Mouse (Mus musculus): ENCODE results near the gene Gm614. TPM values are rescaled to one million over a fixed set of nuclear protein-coding genes. Genes with fewer than 3 reads are reported as not detected.

Gm614 gene
- polyA plus RNA-seq, 1 experiment from 2014 or later, result 0.30 TPM

DNA sequence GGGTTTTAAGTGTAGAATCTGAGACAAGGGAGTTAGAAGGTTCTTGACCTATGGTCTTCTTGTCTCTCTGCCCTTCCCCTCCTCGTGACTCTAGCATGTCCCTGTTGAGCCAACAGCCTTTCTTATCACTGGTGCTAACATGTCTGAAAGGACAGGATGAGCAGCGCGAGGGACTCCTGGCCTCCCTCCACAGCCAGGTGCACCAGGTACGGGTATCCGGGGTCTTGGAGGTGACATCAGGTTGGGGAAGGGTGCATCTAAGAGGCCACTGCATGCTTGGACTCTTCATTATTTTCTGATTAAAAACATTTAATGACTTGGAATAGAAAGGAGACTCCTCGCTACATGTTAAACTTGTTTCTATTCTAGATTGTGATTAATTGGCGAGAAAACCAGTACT, 25.2 kb upstream of the Gm614 start:
- H3K36me3 ChIP-seq (ENCODE audit: control insufficient read depth, insufficient read depth, low read length), result peaks cover 51% of the 10 kb centered on the region
- ATAC-seq (ENCODE audit: low FRiP score, low TSS enrichment), result no peak
- WGBS, result 91% methylated on average over 7 of the region's 7 CpGs

DNA sequence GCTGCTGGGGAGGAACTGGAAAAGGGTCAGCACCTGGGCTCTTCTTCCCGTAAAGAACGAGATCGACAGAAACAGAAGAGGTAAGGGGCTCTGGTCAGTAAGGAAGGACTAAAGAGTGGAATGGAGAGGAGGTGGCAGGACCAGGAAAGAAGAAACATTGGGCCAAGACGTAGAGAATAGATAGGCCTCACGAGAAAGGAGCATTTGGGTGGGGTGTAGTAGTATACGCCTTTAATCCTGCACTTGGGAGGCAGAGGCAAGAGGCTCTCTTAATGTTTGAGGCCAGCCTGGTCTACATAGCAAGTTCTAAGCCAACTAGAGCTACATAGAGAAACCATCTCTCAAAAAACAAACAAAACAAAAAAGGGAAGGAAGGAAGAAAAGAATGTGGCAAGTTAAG, 24.6 kb upstream of the Gm614 start:
- Histone ChIP-seq H3K4me3 (ENCODE audit: low read length) (no peak overlapping the region), H3K36me3 (ENCODE audit: control insufficient read depth, insufficient read depth, low read length) (peaks cover 50% of the 10 kb centered on the region), H3K27me3 (ENCODE audit: control insufficient read depth, insufficient read depth, low read length) (no peaks in the 10 kb centered on the region; the same call in 1 of the 2 replicates), H3K9ac (ENCODE audit: low read depth, low read length) (no peak overlapping the region), H3K4me2 (replicated peaks; ENCODE audit: low read depth, low read length) (no peak overlapping the region), H3K4me1 (ENCODE audit: control insufficient read depth, insufficient read depth, low read length) (no peaks in the 10 kb centered on the region), H3K9me3 (ENCODE audit: control insufficient read depth, low read length) (no peaks in the 10 kb centered on the region), H3K27ac (ENCODE audit: low read depth, low read length) (no peak overlapping the region)
- ATAC-seq (ENCODE audit: low FRiP score, low TSS enrichment), result no peak
- WGBS, result 95% methylated on average over 6 of the region's 6 CpGs

More for the DNA sequence above, 25.2 kb upstream of the Gm614 start:
- no peak overlapping the region for H3K4me2 ChIP-seq (replicated peaks; ENCODE audit: low read depth, low read length)
- no peak overlapping the region for H3K4me3 ChIP-seq (ENCODE audit: low read length)
- H3K9ac ChIP-seq (ENCODE audit: low read depth, low read length), result no peak overlapping the region
- no peaks in the 10 kb centered on the region for H3K9me3 ChIP-seq (ENCODE audit: control insufficient read depth, low read length)
- no peaks in the 10 kb centered on the region for H3K4me1 ChIP-seq (ENCODE audit: control insufficient read depth, insufficient read depth, low read length)
- no peak overlapping the region for H3K27ac ChIP-seq (ENCODE audit: low read depth, low read length)
- no peaks in the 10 kb centered on the region; the same call in 1 of the 2 replicates for H3K27me3 ChIP-seq (ENCODE audit: control insufficient read depth, insufficient read depth, low read length)

DNA sequence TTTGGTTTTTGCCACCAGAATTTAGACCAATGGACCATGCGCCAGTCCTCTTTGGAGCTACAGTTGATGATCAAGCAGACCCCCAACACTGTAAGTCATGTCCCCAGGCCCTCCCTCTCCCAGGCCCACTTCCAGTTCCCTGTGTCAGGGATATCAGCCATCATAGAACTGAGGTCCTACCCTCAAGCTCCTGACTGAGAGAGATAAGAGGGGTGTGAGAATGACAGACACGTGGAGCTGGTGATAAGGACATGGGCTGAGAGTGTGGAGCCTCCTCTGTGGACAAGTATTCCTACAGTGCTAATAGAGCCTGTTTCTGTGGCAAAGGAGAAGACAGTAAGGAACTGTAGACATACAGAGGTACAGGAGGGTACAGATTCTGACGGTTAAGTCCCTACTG, 23.8 kb upstream of the Gm614 start:
- ATAC-seq (ENCODE audit: low FRiP score, low TSS enrichment), result no peak
- Histone ChIP-seq H3K4me2 (replicated peaks; ENCODE audit: low read depth, low read length) (no peak overlapping the region), H3K9ac (ENCODE audit: low read depth, low read length) (no peak overlapping the region), H3K4me1 (ENCODE audit: control insufficient read depth, insufficient read depth, low read length) (no peaks in the 10 kb centered on the region), H3K4me3 (ENCODE audit: low read length) (no peak overlapping the region), H3K36me3 (ENCODE audit: control insufficient read depth, insufficient read depth, low read length) (peaks cover 45% of the 10 kb centered on the region), H3K27me3 (ENCODE audit: control insufficient read depth, insufficient read depth, low read length) (no peaks in the 10 kb centered on the region; the same call in 1 of the 2 replicates), H3K27ac (ENCODE audit: low read depth, low read length) (no peak overlapping the region), H3K9me3 (ENCODE audit: control insufficient read depth, low read length) (no peaks in the 10 kb centered on the region)
- 87% methylated on average over 3 of the region's 3 CpGs for WGBS

DNA sequence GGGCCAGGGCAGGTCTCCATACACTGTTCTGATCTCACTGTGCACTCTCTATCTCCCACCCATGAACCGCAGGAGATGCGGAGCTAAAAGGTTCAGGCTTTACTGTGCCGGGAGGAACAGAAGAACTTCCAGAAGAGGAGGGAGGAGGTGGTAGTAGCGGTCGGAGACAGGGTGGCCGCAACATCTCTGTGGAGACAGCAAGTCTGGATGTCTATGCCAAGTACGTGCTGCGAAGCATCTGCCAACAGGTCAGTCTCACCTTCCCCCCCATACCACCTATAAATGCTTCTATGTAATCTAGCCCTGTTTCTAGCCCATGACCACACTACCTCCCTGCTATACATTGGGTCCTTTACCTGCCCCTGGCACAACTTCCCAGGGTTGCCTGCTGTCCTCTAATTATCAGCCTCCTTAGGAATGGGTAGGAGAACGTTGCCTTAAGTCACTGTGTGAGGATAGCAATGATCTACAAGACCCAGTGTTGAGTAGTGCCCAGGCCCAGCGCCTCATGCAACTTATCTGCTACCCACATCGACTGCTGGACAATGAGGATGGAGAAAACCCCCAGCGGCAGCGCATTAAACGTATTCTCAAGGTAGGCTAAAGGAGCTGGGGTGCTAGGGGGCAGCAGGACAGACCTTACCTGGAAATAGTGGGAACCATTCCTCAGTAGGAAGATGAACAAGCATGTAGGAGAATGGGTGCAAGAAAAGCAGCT, 22.3 kb upstream of the Gm614 start:
- H3K27ac ChIP-seq (ENCODE audit: low read depth, low read length), result no peak overlapping the region

DNA sequence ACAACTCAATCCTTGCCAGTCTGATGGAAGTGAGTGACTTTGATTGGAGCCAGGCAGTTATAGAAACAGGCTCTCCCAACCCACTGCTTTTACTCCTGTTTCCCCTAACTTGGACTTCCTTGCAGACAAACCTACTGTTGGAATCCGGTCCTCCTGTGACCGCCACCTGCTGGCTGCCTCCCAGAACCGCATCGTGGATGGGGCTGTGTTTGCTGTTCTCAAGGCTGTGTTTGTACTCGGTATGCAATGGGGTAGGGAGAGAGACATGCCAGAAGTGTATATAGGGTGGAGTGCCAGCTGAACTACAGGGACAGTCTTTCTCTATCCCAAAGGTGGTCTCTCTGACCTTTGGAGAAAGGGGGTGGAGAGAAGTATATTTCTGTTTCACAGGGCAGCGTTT, 21.7 kb upstream of the Gm614 start:
- ATAC-seq (ENCODE audit: low FRiP score, low TSS enrichment), result peak; percentile 52
- Histone ChIP-seq H3K9ac (ENCODE audit: low read depth, low read length) (no peak overlapping the region), H3K4me3 (ENCODE audit: low read length) (no peak overlapping the region), H3K4me1 (ENCODE audit: control insufficient read depth, insufficient read depth, low read length) (no peaks in the 10 kb centered on the region), H3K9me3 (ENCODE audit: control insufficient read depth, low read length) (no peaks in the 10 kb centered on the region), H3K27me3 (ENCODE audit: control insufficient read depth, insufficient read depth, low read length) (no peaks in the 10 kb centered on the region; the same call in 1 of the 2 replicates), H3K36me3 (ENCODE audit: control insufficient read depth, insufficient read depth, low read length) (peaks cover 50% of the 10 kb centered on the region), H3K4me2 (replicated peaks; ENCODE audit: low read depth, low read length) (no peak overlapping the region), H3K27ac (ENCODE audit: low read depth, low read length) (no peak overlapping the region)
- 31% methylated on average over 6 of the region's 6 CpGs for WGBS

More for the DNA sequence above, 22.3 kb upstream of the Gm614 start:
- no peak for ATAC-seq (ENCODE audit: low FRiP score, low TSS enrichment)
- H3K27me3 ChIP-seq (ENCODE audit: control insufficient read depth, insufficient read depth, low read length), result no peaks in the 10 kb centered on the region; the same call in 1 of the 2 replicates
- H3K4me2 ChIP-seq (replicated peaks; ENCODE audit: low read depth, low read length), result no peak overlapping the region
- H3K4me3 ChIP-seq (ENCODE audit: low read length), result no peak overlapping the region
- no peaks in the 10 kb centered on the region for H3K9me3 ChIP-seq (ENCODE audit: control insufficient read depth, low read length)
- H3K4me1 ChIP-seq (ENCODE audit: control insufficient read depth, insufficient read depth, low read length), result no peaks in the 10 kb centered on the region
- H3K36me3 ChIP-seq (ENCODE audit: control insufficient read depth, insufficient read depth, low read length), result peaks cover 46% of the 10 kb centered on the region
- 90% methylated on average over 14 of the region's 14 CpGs for WGBS
- H3K9ac ChIP-seq (ENCODE audit: low read depth, low read length), result no peak overlapping the region

DNA sequence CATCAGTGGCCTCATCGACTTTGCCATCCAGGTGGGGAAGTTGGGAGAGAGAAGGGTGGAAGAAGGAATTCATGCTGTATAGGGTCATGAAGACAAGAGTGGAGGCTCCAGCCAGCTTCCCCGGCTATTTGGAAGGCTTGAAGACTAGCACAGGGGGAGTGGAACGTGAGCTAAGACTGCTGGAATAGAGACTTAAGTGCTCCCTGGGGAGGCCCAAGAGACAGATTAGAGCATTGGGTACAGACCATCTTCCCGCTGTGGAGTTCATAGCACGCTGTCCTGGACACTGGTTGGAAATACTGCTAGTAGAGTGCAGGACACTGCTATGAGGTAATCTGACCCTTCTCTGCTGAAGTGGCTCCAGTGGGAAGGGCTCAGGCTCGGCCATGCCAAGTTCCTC, 19.0 kb upstream of the Gm614 start:
- Histone ChIP-seq H3K9ac (ENCODE audit: low read depth, low read length) (no peak overlapping the region), H3K27ac (ENCODE audit: low read depth, low read length) (no peak overlapping the region), H3K27me3 (ENCODE audit: control insufficient read depth, insufficient read depth, low read length) (no peaks in the 10 kb centered on the region; the same call in 1 of the 2 replicates), H3K36me3 (ENCODE audit: control insufficient read depth, insufficient read depth, low read length) (peaks cover 43% of the 10 kb centered on the region), H3K9me3 (ENCODE audit: control insufficient read depth, low read length) (no peaks in the 10 kb centered on the region), H3K4me1 (ENCODE audit: control insufficient read depth, insufficient read depth, low read length) (no peaks in the 10 kb centered on the region), H3K4me3 (ENCODE audit: low read length) (no peak overlapping the region), H3K4me2 (replicated peaks; ENCODE audit: low read depth, low read length) (no peak overlapping the region)
- WGBS, result 70% methylated on average over 6 of the region's 6 CpGs
- no peak for ATAC-seq (ENCODE audit: low FRiP score, low TSS enrichment)

DNA sequence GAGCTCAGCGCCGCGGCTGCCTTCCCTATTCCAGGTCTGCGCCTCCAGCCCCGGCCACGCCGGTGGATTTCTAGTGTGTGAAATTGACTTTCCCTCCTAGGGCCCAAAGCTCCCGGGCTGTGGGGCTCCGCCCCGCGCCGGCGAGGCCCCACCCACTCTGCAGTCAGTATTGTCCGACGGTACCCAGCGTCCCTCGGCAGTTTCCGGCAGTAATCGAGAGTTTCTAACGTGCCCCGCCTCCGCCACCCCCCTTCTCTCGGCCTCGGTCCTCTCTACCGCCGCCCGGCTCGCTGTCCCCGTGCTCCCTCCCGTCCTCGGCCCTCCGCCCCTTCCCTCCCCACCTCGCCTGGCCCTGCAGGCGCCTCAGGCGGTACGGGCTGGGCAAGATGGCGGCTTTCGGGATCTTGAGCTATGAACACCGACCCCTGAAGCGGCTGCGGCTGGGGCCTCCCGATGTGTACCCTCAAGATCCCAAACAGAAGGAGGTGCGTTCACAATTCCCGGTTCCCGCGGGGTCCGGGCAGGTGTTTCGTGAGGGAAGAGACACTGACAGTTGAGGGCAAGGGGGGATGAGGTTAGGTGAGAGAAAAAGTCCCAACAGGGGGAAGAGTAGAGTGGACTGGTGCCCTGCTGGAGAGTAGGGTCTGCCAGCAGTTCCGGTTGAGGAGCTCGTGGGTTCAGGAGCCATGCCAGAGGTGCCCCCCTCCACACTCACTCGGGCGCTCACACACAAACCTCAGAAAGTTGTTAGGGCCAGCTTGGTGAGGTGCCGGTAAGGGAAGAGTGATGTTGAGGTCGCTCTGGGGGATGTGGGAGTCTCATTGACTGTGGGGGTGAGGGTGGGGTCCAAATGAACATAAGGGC, 10.3 kb upstream of the Gm614 start, which contains the start of gene Med12:
Med12 (plus strand) TSS at position 156 of the 864 bp plus-strand sequence.
- 24% methylated on average over 54 of the region's 54 CpGs for WGBS
- peak within 1 kb of the TSS; percentile 60 for H3K27ac ChIP-seq (ENCODE audit: low read depth, low read length)

DNA sequence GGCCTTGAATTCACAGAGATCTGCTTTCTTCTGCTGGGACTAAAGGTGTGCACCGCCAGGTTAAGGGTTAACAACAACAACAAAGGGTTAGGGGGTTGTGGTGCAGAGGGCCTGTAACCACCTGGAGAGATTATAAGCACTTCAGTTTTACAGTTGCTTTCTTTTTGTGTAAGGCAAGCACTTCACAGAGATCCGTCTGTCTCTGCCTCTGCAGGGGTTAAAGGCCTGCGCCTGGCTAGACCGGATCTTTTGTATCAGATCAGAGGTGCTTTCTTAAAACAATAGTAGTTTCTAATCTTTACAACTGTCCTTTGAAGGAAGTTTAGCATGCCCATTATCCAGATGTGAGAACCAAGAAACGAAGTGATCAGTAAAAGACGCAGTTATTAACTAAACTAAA, 9.6 kb upstream of the Gm614 start:
- H3K9me3 ChIP-seq (ENCODE audit: control insufficient read depth, low read length), result no peaks in the 10 kb centered on the region
- H3K36me3 ChIP-seq (ENCODE audit: control insufficient read depth, insufficient read depth, low read length), result peaks cover 11% of the 10 kb centered on the region; the same call in 1 of the 2 replicates
- no peak for ATAC-seq (ENCODE audit: low FRiP score, low TSS enrichment)
- peak overlapping the region; percentile 59 for H3K27ac ChIP-seq (ENCODE audit: low read depth, low read length)
- H3K27me3 ChIP-seq (ENCODE audit: control insufficient read depth, insufficient read depth, low read length), result no peaks in the 10 kb centered on the region; the same call in 1 of the 2 replicates
- no peaks in the 10 kb centered on the region for H3K4me1 ChIP-seq (ENCODE audit: control insufficient read depth, insufficient read depth, low read length)
- WGBS, result 34% methylated on average over 6 of the region's 6 CpGs
- peak overlapping the region; percentile 51; the same call in 1 of the 2 replicates for H3K4me3 ChIP-seq (ENCODE audit: low read length)
- H3K4me2 ChIP-seq (replicated peaks; ENCODE audit: low read depth, low read length), result peak overlapping the region; percentile 44; the same call in 1 of the 2 replicates
- H3K9ac ChIP-seq (ENCODE audit: low read depth, low read length), result peak overlapping the region; percentile 62; the same call in 1 of the 2 replicates

More for the DNA sequence above, 10.3 kb upstream of the Gm614 start, which contains the start of gene Med12:
- peak within 1 kb of the TSS; percentile 44 for H3K4me2 ChIP-seq (replicated peaks; ENCODE audit: low read depth, low read length)
- no peaks in the 10 kb centered on the region for H3K9me3 ChIP-seq (ENCODE audit: control insufficient read depth, low read length)
- peak; percentile 98 for ATAC-seq (ENCODE audit: low FRiP score, low TSS enrichment)
- H3K36me3 ChIP-seq (ENCODE audit: control insufficient read depth, insufficient read depth, low read length), result peaks cover 11% of the 10 kb centered on the region; the same call in 1 of the 2 replicates
- H3K4me1 ChIP-seq (ENCODE audit: control insufficient read depth, insufficient read depth, low read length), result no peaks in the 10 kb centered on the region
- peak within 1 kb of the TSS; percentile 62 for H3K9ac ChIP-seq (ENCODE audit: low read depth, low read length)
- no peaks in the 10 kb centered on the region; the same call in 1 of the 2 replicates for H3K27me3 ChIP-seq (ENCODE audit: control insufficient read depth, insufficient read depth, low read length)
- peak within 1 kb of the TSS; percentile 51 for H3K4me3 ChIP-seq (ENCODE audit: low read length)

Measured in kidney, embryonic 14.5 days (tissue).